Comparison of ENCODE assay signal across 10 mouse cellular contexts in the genomic region with DNA sequence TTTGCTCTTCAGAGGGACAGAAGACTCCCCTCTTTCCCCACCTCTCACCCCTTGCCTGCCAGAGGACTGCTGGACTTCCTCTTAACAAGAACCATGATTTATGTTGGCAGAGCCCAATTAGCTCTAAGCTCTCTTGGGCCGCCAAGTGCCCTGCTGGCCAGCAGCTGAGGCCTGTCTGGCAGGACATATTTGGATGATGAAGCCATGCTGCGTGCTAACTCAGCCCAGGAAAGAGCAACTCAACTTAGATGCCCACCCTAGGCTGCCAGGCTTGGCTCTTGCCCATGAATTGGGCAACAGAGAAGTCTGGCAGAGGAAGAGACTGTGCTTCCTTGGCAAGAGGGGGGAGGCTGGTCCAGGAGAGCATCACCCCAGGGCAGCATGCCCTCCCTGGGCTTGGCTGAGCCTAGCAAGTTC. TPM values are rescaled to one million over a fixed set of nuclear protein-coding genes. Genes with fewer than 3 reads are reported as not detected.
DNase-seq lines count a peak whose midpoint lies in the region; ATAC-seq lines count a peak whose summit lies in the region.
"Had no signal": no experiment of that assay in that cellular context is flagged by ENCODE, and none has a peak within 500 bp of the region (broad histone marks: within the 10 kb centered on the region; RNA-seq: fewer than 3 reads in every experiment).

No protein-coding gene starts in this region.

- 0 out of 2 replicates have a peak, but pooled peaks cover 3% of the 10 kb centered on the region for H3K4me1 ChIP-seq in hindbrain, embryonic 13.5 days (replicated peaks)
- H3K4me1 ChIP-seq in hindbrain, embryonic 12.5 days: no peaks in the 10 kb centered on the region
- no peaks in the 10 kb centered on the region for H3K4me1 ChIP-seq in intestine, embryonic 16.5 days (ENCODE audit: control insufficient read depth, insufficient read depth, low read length)
- H3K4me1 ChIP-seq: liver, embryonic 13.5 days had no signal

- H3K4me2 ChIP-seq in hindbrain, embryonic 13.5 days: no peak overlapping the region
- no peak overlapping the region for H3K4me2 ChIP-seq in hindbrain, embryonic 12.5 days (replicated peaks)
- H3K4me2 ChIP-seq in intestine, embryonic 16.5 days (ENCODE audit: low read depth, low read length): no peak overlapping the region
- H3K4me2 ChIP-seq: liver, embryonic 13.5 days; stomach, embryonic 15.5 days had no signal

- peak; percentile 60 for DNase-seq in 3T3-L1 (ENCODE audit: low read depth, low spot score)
- DNase-seq in cerebellum, adult 11-12 months: peak; percentile 80
- DNase-seq in gastrocnemius, postnatal 25 days: peak; percentile 63
- peak; percentile 33 for DNase-seq in lung, postnatal 25 days (ENCODE audit: low spot score)
- DNase-seq in thymus, adult 18-20 months: no peak
- DNase-seq: liver, embryonic 13.5 days had no signal

- ATAC-seq in hindbrain, embryonic 13.5 days (ENCODE audit: low FRiP score): peak; percentile 49; the same call in 1 of the 2 replicates
- no peak for ATAC-seq in hindbrain, embryonic 12.5 days (ENCODE audit: low FRiP score)
- ATAC-seq in intestine, embryonic 16.5 days: no peak

- no peaks in the 10 kb centered on the region for H3K36me3 ChIP-seq in hindbrain, embryonic 13.5 days
- no peaks in the 10 kb centered on the region for H3K36me3 ChIP-seq in hindbrain, embryonic 12.5 days
- H3K36me3 ChIP-seq in intestine, embryonic 16.5 days (ENCODE audit: control insufficient read depth, insufficient read depth, low read length): no peaks in the 10 kb centered on the region
- H3K36me3 ChIP-seq: liver, embryonic 13.5 days; stomach, embryonic 15.5 days had no signal

- H3K27me3 ChIP-seq in hindbrain, embryonic 13.5 days: no peaks in the 10 kb centered on the region
- H3K27me3 ChIP-seq in hindbrain, embryonic 12.5 days: no peaks in the 10 kb centered on the region
- no peaks in the 10 kb centered on the region for H3K27me3 ChIP-seq in intestine, embryonic 16.5 days (replicated peaks; ENCODE audit: control insufficient read depth, insufficient read depth, low read length)
- H3K27me3 ChIP-seq: liver, embryonic 13.5 days; stomach, embryonic 15.5 days had no signal

- no peak overlapping the region for H3K4me3 ChIP-seq in hindbrain, embryonic 13.5 days
- H3K4me3 ChIP-seq in hindbrain, embryonic 12.5 days: no peak overlapping the region
- no peak overlapping the region for H3K4me3 ChIP-seq in intestine, embryonic 16.5 days (ENCODE audit: low read length)
- H3K4me3 ChIP-seq: liver, embryonic 13.5 days; stomach, embryonic 15.5 days had no signal

- H3K27ac ChIP-seq in hindbrain, embryonic 13.5 days: no peak overlapping the region
- no peak overlapping the region for H3K27ac ChIP-seq in hindbrain, embryonic 12.5 days
- no peak overlapping the region for H3K27ac ChIP-seq in intestine, embryonic 16.5 days (ENCODE audit: low read length)
- H3K27ac ChIP-seq: liver, embryonic 13.5 days had no signal

- 51% methylated on average over 2 of the region's 2 CpGs for WGBS in hindbrain, embryonic 13.5 days
- WGBS in hindbrain, embryonic 12.5 days: 71% methylated on average over 2 of the region's 2 CpGs
- 64% methylated on average over 2 of the region's 2 CpGs for WGBS in intestine, embryonic 16.5 days

- no peak overlapping the region for H3K9ac ChIP-seq in hindbrain, embryonic 13.5 days
- H3K9ac ChIP-seq in hindbrain, embryonic 12.5 days: no peak overlapping the region
- H3K9ac ChIP-seq in intestine, embryonic 16.5 days (ENCODE audit: low read depth, low read length): no peak overlapping the region
- H3K9ac ChIP-seq: liver, embryonic 13.5 days; stomach, embryonic 15.5 days had no signal

- H3K9me3 ChIP-seq in hindbrain, embryonic 13.5 days: no peaks in the 10 kb centered on the region
- H3K9me3 ChIP-seq in hindbrain, embryonic 12.5 days (replicated peaks): no peaks in the 10 kb centered on the region
- H3K9me3 ChIP-seq in intestine, embryonic 16.5 days (ENCODE audit: control insufficient read depth, low read length): no peaks in the 10 kb centered on the region
- H3K9me3 ChIP-seq: liver, embryonic 13.5 days; stomach, embryonic 15.5 days had no signal

RNA-seq across cellular contexts. Expression of a gene that starts 20.1 kb away (rescaled TPM):
- 0.78 and 1.0 TPM in 2 replicates for polyA plus RNA-seq in hindbrain, embryonic 13.5 days (2015; fragmentation: Nextera tagmentation; extraction: Ambion mirVana)
- 2.0 and 2.8 TPM in 2 replicates for polyA plus RNA-seq in hindbrain, embryonic 12.5 days (2016; fragmentation: Nextera tagmentation; extraction: Ambion mirVana)
- 1 to 10 TPM; 1.1 to 2.0 TPM for total RNA-seq in gastrocnemius, postnatal 25 days (2021)
- 0.37 and 0.40 TPM in 2 replicates for polyA plus RNA-seq in intestine, embryonic 16.5 days (2015; fragmentation: Nextera tagmentation; extraction: Ambion mirVana)

Comparison
In these comparisons a context has a peak if more than half of its experiments do, and no peak if none do; other contexts are left out.
1. DNase-seq: peak in 3T3-L1 (single experiment), cerebellum, adult 11-12 months (single experiment), gastrocnemius, postnatal 25 days (single experiment) and lung, postnatal 25 days (single experiment); none in thymus, adult 18-20 months (0 of 2).